Mouse (Mus musculus) E14TG2a.4 (cell line): Measurements from ENCODE around the gene Glis1.

Experiments
- H3K27me3 ChIP-seq: 2 replicates; pipeline ENCODE4 v1.6.1; 2014; ENCODE audit warnings: low read length, control low read depth; ENCODE audit not compliant: insufficient read depth
- H3K36me3 ChIP-seq: 2 replicates; pipeline ENCODE4 v1.6.1; 2014; ENCODE audit warnings: low read length, control low read depth; ENCODE audit not compliant: insufficient read depth
- H3K4me1 ChIP-seq: replicated peaks from 2 replicates; pipeline ENCODE4 v1.6.1; 2014; ENCODE audit warnings: low read depth, low read length, control low read depth
- H3K4me3 ChIP-seq: replicated peaks from 2 replicates; pipeline ENCODE4 v1.5.1; 2014; ENCODE audit warnings: mild to moderate bottlenecking, low read length
- H3K9me3 ChIP-seq: 2 replicates; pipeline ENCODE4 v1.6.1; 2014; ENCODE audit warnings: low read length, control low read depth
- CTCF ChIP-seq: conservative IDR thresholded peaks from 2 replicates; pipeline ENCODE4 v1.5.1; 2014; ENCODE audit warnings: low read length
- NANOG ChIP-seq: IDR thresholded peaks from 2 replicates; pipeline ENCODE4 v1.6.1; 2014; ENCODE audit warnings: borderline replicate concordance, low read length, mixed read lengths
- POU5F1 ChIP-seq: IDR thresholded peaks from 2 replicates; pipeline ENCODE4 v1.6.1; 2014; ENCODE audit warnings: low read length, borderline replicate concordance

The Glis1 gene

GRCm38 (mm10) chr4:107641624-107642023 is 207.2 kb downstream of the Glis1 start:
- Histone ChIP-seq H3K4me1 (0 out of 2 replicates have a peak, but pooled peaks cover 2% of the 10 kb centered on the region), H3K4me3 (no peak overlapping the region), H3K9me3 (no peaks in the 10 kb centered on the region), H3K27me3 (no peaks in the 10 kb centered on the region), H3K36me3 (no peaks in the 10 kb centered on the region)
- TF ChIP-seq NANOG (no peak), CTCF (no peak), POU5F1 (no peak)

- TF ChIP-seq NANOG, result no peak
- no peak for TF ChIP-seq POU5F1
- TF ChIP-seq CTCF, result no peak
Measured at GRCm38 (mm10) chr4:107648959-107649485, 214.6 kb downstream of the Glis1 start.

GRCm38 (mm10) chr4:107651021-107651496 is 216.7 kb downstream of the Glis1 start:
- Histone ChIP-seq H3K4me3 (no peak overlapping the region), H3K36me3 (no peaks in the 10 kb centered on the region), H3K27me3 (peaks cover 21% of the 10 kb centered on the region; the same call in 1 of the 2 replicates), H3K9me3 (no peaks in the 10 kb centered on the region), H3K4me1 (peaks cover 21% of the 10 kb centered on the region)
- no peak for TF ChIP-seq POU5F1
- no peak for TF ChIP-seq NANOG
- no peak for TF ChIP-seq CTCF

More at GRCm38 (mm10) chr4:107648959-107649485, 214.6 kb downstream of the Glis1 start:
- Histone ChIP-seq H3K4me3 (no peak overlapping the region), H3K9me3 (no peaks in the 10 kb centered on the region), H3K27me3 (peaks cover 13% of the 10 kb centered on the region; the same call in 1 of the 2 replicates), H3K4me1 (peaks cover 21% of the 10 kb centered on the region), H3K36me3 (no peaks in the 10 kb centered on the region)

- no peaks in the 10 kb centered on the region for H3K36me3 ChIP-seq
- no peak for TF ChIP-seq POU5F1
- peak; percentile 49 for TF ChIP-seq CTCF
- H3K27me3 ChIP-seq, result peaks cover 29% of the 10 kb centered on the region; the same call in 1 of the 2 replicates
- H3K4me1 ChIP-seq, result peaks cover 21% of the 10 kb centered on the region
- H3K4me3 ChIP-seq, result peak overlapping the region; percentile 13; the same call in 1 of the 2 replicates
- H3K9me3 ChIP-seq, result no peaks in the 10 kb centered on the region
Measured at GRCm38 (mm10) chr4:107652598-107653279, 218.3 kb downstream of the Glis1 start.

- no peak overlapping the region for H3K4me3 ChIP-seq
- H3K9me3 ChIP-seq, result no peaks in the 10 kb centered on the region
- H3K36me3 ChIP-seq, result no peaks in the 10 kb centered on the region
- peaks cover 21% of the 10 kb centered on the region for H3K4me1 ChIP-seq
- peaks cover 29% of the 10 kb centered on the region; the same call in 1 of the 2 replicates for H3K27me3 ChIP-seq
- TF ChIP-seq CTCF (no peak), POU5F1 (no peak), NANOG (no peak)
Measured at GRCm38 (mm10) chr4:107653280-107653643, 218.9 kb downstream of the Glis1 start.

- H3K4me1 ChIP-seq, result no peaks in the 10 kb centered on the region
- no peak overlapping the region for H3K4me3 ChIP-seq
- H3K27me3 ChIP-seq, result 0 out of 2 replicates have a peak, but pooled peaks cover 21% of the 10 kb centered on the region
- no peaks in the 10 kb centered on the region for H3K36me3 ChIP-seq
- TF ChIP-seq NANOG, result no peak
- no peak for TF ChIP-seq CTCF
- no peak for TF ChIP-seq POU5F1
- H3K9me3 ChIP-seq, result no peaks in the 10 kb centered on the region
Measured at GRCm38 (mm10) chr4:107660649-107661048, 226.3 kb downstream of the Glis1 start.

- TF ChIP-seq CTCF, result no peak
- TF ChIP-seq NANOG, result no peak
- TF ChIP-seq POU5F1, result no peak
- no peak overlapping the region for H3K4me3 ChIP-seq
- peaks cover 36% of the 10 kb centered on the region for H3K27me3 ChIP-seq
- no peaks in the 10 kb centered on the region for H3K36me3 ChIP-seq
- H3K4me1 ChIP-seq, result no peaks in the 10 kb centered on the region
- no peaks in the 10 kb centered on the region for H3K9me3 ChIP-seq
Measured at GRCm38 (mm10) chr4:107668514-107668913, 234.1 kb downstream of the Glis1 start.

- Histone ChIP-seq H3K36me3 (no peaks in the 10 kb centered on the region), H3K9me3 (no peaks in the 10 kb centered on the region), H3K27me3 (peaks cover 54% of the 10 kb centered on the region), H3K4me3 (no peak overlapping the region), H3K4me1 (no peaks in the 10 kb centered on the region; the same call in 1 of the 2 replicates)
- TF ChIP-seq POU5F1 (no peak), NANOG (no peak), CTCF (no peak)
Measured at GRCm38 (mm10) chr4:107670731-107671130, 236.3 kb downstream of the Glis1 start.
